Comparison of ENCODE assay signal across 15 mouse cellular contexts in the genomic region with DNA sequence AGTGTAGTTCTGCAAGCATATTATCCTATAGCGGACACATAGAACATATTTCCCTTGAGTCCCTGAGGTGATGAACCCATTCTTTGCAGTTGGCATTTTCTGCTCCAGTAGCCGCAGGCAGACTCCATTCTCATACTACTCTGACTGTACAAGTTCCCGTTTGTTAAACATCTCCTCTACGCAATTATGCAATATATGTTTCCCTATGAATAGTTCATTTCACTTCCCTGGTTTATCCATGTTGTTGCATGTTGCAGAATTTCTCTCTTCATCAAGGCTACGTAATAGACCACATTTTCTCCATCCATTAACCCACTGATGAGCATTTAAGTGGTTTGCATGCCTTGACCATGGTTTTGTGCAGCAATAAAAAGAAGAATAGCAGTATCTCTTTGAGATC. TPM values are rescaled to one million over a fixed set of nuclear protein-coding genes. Genes with fewer than 3 reads are reported as not detected.
DNase-seq lines count a peak whose midpoint lies in the region; ATAC-seq lines count a peak whose summit lies in the region.
"Had no signal": no experiment of that assay in that cellular context is flagged by ENCODE, and none has a peak within 500 bp of the region (broad histone marks: within the 10 kb centered on the region; RNA-seq: fewer than 3 reads in every experiment).

No protein-coding gene starts in this region.

- peak; percentile 87 for ATAC-seq in granulocyte monocyte progenitor cell, adult 5-6 weeks (replicated peaks; ENCODE audit: poor library complexity, severe bottlenecking)
- peak; percentile 71 for ATAC-seq in megakaryocyte progenitor cell, adult 5-6 weeks (replicated peaks; ENCODE audit: poor library complexity)
- ATAC-seq: forebrain, embryonic 14.5 days; forebrain, embryonic 16.5 days had no signal

- intact Hi-C loops in left cerebral cortex, postnatal 36 days (cut with DNase I) = loop anchor here (10.0 kb wide), 1 partner anchor 96 kb away; no protein-coding TSS in a partner anchor

- no peak for DNase-seq in adrenal gland, postnatal 36 days
- no peak for DNase-seq in adrenal gland, adult 2 months
- no peak for DNase-seq in left cerebral cortex, postnatal 36 days (ENCODE audit: low spot score in 2 of 2)
- DNase-seq: adrenal gland, adult 8-10 months; adrenal gland, postnatal 14 days; cerebellum, adult 11-12 months; cerebellum, adult 2 months; cerebellum, adult 9-10 months; cerebellum, postnatal 10 days; cerebellum, postnatal 36 days; embryo, embryonic 11 days had no signal

RNA-seq across cellular contexts. Expression of a gene that starts 5.8 kb away (rescaled TPM):
- total RNA-seq in granulocyte monocyte progenitor cell, adult 5-6 weeks (2014; fragmentation: Nextera tagmentation) = 21.7 and 31.2 TPM in 2 replicates
- total RNA-seq in granulocyte monocyte progenitor cell, adult 5-6 weeks (2017) = 16.3 and 35.5 TPM in 2 replicates
- total RNA-seq in megakaryocyte progenitor cell, adult 5-6 weeks (2015) = 12.5 and 15.8 TPM in 2 replicates
- total RNA-seq in megakaryocyte progenitor cell, adult 5-6 weeks (2017) = 15.1 and 22.1 TPM in 2 replicates
- 10 to 100 TPM; 12.0 to 19.0 TPM for total RNA-seq in adrenal gland, postnatal 36 days (2021)
- total RNA-seq in adrenal gland, adult 2 months (2021) = 10 to 100 TPM; 16.8 to 19.7 TPM
- 13.4 and 14.8 TPM in 2 replicates for polyA plus RNA-seq in adrenal gland, adult 2 months (2012; rRNA removed)
- total RNA-seq in left cerebral cortex, postnatal 36 days (2021) = 10 to 100 TPM in 1 of 2 experiments, 1 to 10 TPM in 1; 7.8 to 11.8 TPM

RNA-seq across cellular contexts. Expression of a gene that starts 32.7 kb away (rescaled TPM):
- 1,142 and 1,261 TPM in 2 replicates for total RNA-seq in granulocyte monocyte progenitor cell, adult 5-6 weeks (2014; fragmentation: Nextera tagmentation)
- 468 and 672 TPM in 2 replicates for total RNA-seq in granulocyte monocyte progenitor cell, adult 5-6 weeks (2017)
- total RNA-seq in megakaryocyte progenitor cell, adult 5-6 weeks (2015) = 1,143 and 1,246 TPM in 2 replicates
- total RNA-seq in megakaryocyte progenitor cell, adult 5-6 weeks (2017) = 511 and 599 TPM in 2 replicates
- total RNA-seq in adrenal gland, postnatal 36 days (2021) = 100 to 1,000 TPM; 325 to 425 TPM
- total RNA-seq in adrenal gland, adult 2 months (2021) = 100 to 1,000 TPM; 463 to 520 TPM
- polyA plus RNA-seq in adrenal gland, adult 2 months (2012; rRNA removed) = 1,201 and 1,446 TPM in 2 replicates
- total RNA-seq in left cerebral cortex, postnatal 36 days (2021) = 100 to 1,000 TPM; 237 to 250 TPM

RNA-seq across cellular contexts. Expression of a gene that starts 36.0 kb away (rescaled TPM):
- 126 and 158 TPM in 2 replicates for total RNA-seq in granulocyte monocyte progenitor cell, adult 5-6 weeks (2014; fragmentation: Nextera tagmentation)
- 54.6 and 69.6 TPM in 2 replicates for total RNA-seq in granulocyte monocyte progenitor cell, adult 5-6 weeks (2017)
- 52.9 and 63.6 TPM in 2 replicates for total RNA-seq in megakaryocyte progenitor cell, adult 5-6 weeks (2015)
- 33.9 and 48.4 TPM in 2 replicates for total RNA-seq in megakaryocyte progenitor cell, adult 5-6 weeks (2017)
- 100 to 1,000 TPM; 133 to 143 TPM for total RNA-seq in adrenal gland, postnatal 36 days (2021)
- total RNA-seq in adrenal gland, adult 2 months (2021) = 100 to 1,000 TPM; 121 to 151 TPM
- polyA plus RNA-seq in adrenal gland, adult 2 months (2012; rRNA removed) = 721 and 995 TPM in 2 replicates
- total RNA-seq in left cerebral cortex, postnatal 36 days (2021) = 10 to 100 TPM; 48.9 to 52.9 TPM

RNA-seq across cellular contexts. Expression of a gene that starts 42.1 kb away (rescaled TPM):
- total RNA-seq in granulocyte monocyte progenitor cell, adult 5-6 weeks (2014; fragmentation: Nextera tagmentation) = 1.9 and 2.2 TPM in 2 replicates
- total RNA-seq in granulocyte monocyte progenitor cell, adult 5-6 weeks (2017) = 2.5 TPM in 1 of 2 replicates, not detected in the other
- total RNA-seq in megakaryocyte progenitor cell, adult 5-6 weeks (2015) = 0.72 and 1.8 TPM in 2 replicates
- total RNA-seq in megakaryocyte progenitor cell, adult 5-6 weeks (2017) = 1.0 and 2.0 TPM in 2 replicates
- total RNA-seq in adrenal gland, postnatal 36 days (2021) = 10 to 100 TPM; 11.5 to 14.7 TPM
- 10 to 100 TPM; 12.3 to 13.1 TPM for total RNA-seq in adrenal gland, adult 2 months (2021)
- 7.9 and 10.1 TPM in 2 replicates for polyA plus RNA-seq in adrenal gland, adult 2 months (2012; rRNA removed)
- total RNA-seq in left cerebral cortex, postnatal 36 days (2021) = not detected
